Mouse (Mus musculus) heart, adult 9 months (tissue): ENCODE measurements around the gene Dlgap3.

Source experiments
- DNase-seq, 2 experiments: peaks; one replicate each; pipeline ENCODE4 v3.0.0; 2022; ENCODE audit warnings: low spot score in 2 of 2

The Dlgap3 gene

GRCm38 (mm10) chr4:127174075-127174899, 5.3 kb downstream of the Dlgap3 start:
- no peak for DNase-seq

GRCm38 (mm10) chr4:127174900-127175278, 5.9 kb downstream of the Dlgap3 start:
- DNase-seq, result no peak

- DNase-seq, result no peak
Observed at GRCm38 (mm10) chr4:127177961-127178360, 9.0 kb downstream of the Dlgap3 start.

- DNase-seq, result no peak
Observed at GRCm38 (mm10) chr4:127178671-127179070, 9.7 kb downstream of the Dlgap3 start.

- DNase-seq, result no peak
Observed at GRCm38 (mm10) chr4:127179469-127180449, 10.8 kb downstream of the Dlgap3 start.

- DNase-seq, result no peak
Observed at GRCm38 (mm10) chr4:127180450-127180840, 11.4 kb downstream of the Dlgap3 start.

GRCm38 (mm10) chr4:127181010-127181409, 12.0 kb downstream of the Dlgap3 start:
- DNase-seq, result no peak

GRCm38 (mm10) chr4:127183867-127184266, 14.9 kb downstream of the Dlgap3 start:
- DNase-seq, result no peak

GRCm38 (mm10) chr4:127190921-127191320, 21.9 kb downstream of the Dlgap3 start:
- no peak for DNase-seq

- DNase-seq, result no peak
Observed at GRCm38 (mm10) chr4:127192704-127193103, 23.7 kb downstream of the Dlgap3 start.

- peak; percentile 17 to 21 for DNase-seq
Observed at GRCm38 (mm10) chr4:127193378-127194155, 24.6 kb downstream of the Dlgap3 start.

GRCm38 (mm10) chr4:127194477-127195269, 25.7 kb downstream of the Dlgap3 start:
- DNase-seq, result no peak

- DNase-seq, result no peak
Observed at GRCm38 (mm10) chr4:127198609-127199008, 29.6 kb downstream of the Dlgap3 start.

- DNase-seq, result no peak
Observed at GRCm38 (mm10) chr4:127199406-127199805, 30.4 kb downstream of the Dlgap3 start.

GRCm38 (mm10) chr4:127200164-127200722, 31.2 kb downstream of the Dlgap3 start:
- no peak for DNase-seq

GRCm38 (mm10) chr4:127200769-127201617, 32.0 kb downstream of the Dlgap3 start:
- peak in 1 of 2 experiments; percentile 7 for DNase-seq

GRCm38 (mm10) chr4:127203081-127203480, 34.1 kb downstream of the Dlgap3 start:
- no peak for DNase-seq

- no peak for DNase-seq
Observed at GRCm38 (mm10) chr4:127211318-127211717, 42.3 kb downstream of the Dlgap3 start.

- no peak for DNase-seq
Observed at GRCm38 (mm10) chr4:127214510-127214909, 45.5 kb downstream of the Dlgap3 start.

- DNase-seq, result no peak
Observed at GRCm38 (mm10) chr4:127215103-127215502, 46.1 kb downstream of the Dlgap3 start.
